Mouse (Mus musculus) testis, adult 2 months (tissue): Measurements from ENCODE around the gene Rpa3.

Experiments
- CTCF ChIP-seq: fragments of 200-500 bp; IDR thresholded peaks from 2 replicates; pipeline ENCODE4 v1.5.1; 2012; ENCODE audit warnings: low read depth, mild to moderate bottlenecking, inconsistent platforms, low read length, moderate library complexity; ENCODE audit not compliant: control insufficient read depth, insufficient read depth, insufficient replicate concordance
- POLR2A ChIP-seq: fragments of 200-500 bp; IDR thresholded peaks from 2 replicates; pipeline ENCODE4 v1.6.1; 2012; ENCODE audit warnings: low read depth, mild to moderate bottlenecking, inconsistent platforms, low read length, moderate library complexity; ENCODE audit not compliant: control insufficient read depth

- TF ChIP-seq CTCF (no peak), POLR2A (no peak)
Measured at GRCm38 (mm10) chr6:8299066-8299863, 40.3 kb upstream of the Rpa3 start.
